Mouse (Mus musculus) adrenal gland (tissue): ENCODE measurements around the gene Atp8b3.

Experiments
- intact Hi-C: fragments of 180-260 bp; cut with DNase I; formaldehyde crosslinking; loops from one replicate; pipeline ENCODE4 v1.15.1; 2025

Gene Atp8b3

DNA sequence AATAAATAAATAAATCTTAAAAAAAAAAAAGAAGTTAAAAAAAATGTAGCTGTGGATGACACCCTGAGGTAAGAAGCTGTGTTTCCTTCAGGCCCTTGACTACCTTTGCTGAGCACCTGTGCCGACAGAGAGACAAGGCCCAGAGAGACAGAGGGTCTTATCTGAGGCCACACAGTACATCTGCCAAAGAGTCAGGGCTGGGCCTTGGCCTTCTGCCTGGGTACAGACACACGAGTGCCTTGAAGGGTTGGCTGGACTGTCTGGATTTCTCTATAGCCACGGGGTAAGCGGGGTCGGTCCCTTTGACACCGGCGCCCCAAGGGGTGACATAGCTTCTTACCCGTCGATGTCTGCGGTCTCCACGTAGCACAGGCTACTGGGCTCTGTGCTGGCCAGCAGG is 6.1 kb downstream of the Atp8b3 start:
- intact Hi-C loops, result no loop called here

DNA sequence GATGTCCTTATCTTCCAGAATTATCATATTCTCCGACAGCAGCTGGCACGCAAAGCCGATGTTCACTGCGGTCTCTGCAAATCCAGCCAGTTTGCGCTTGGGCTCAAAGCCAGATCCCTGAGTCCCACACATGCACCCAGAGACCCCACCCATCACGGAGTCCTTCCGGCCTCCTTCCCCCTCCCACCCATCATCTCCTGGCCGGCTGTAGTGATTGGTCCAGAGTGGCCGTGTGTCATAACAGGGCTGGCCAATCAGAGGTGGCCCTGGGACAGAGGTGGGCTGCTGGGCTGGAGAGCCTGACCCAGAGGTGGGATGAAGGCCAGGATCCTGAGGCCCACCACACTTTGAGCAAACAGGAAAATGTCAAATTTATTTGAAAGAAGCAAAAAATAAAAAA is 12.8 kb downstream of the Atp8b3 start:
- intact Hi-C loops, result no loop called here

DNA sequence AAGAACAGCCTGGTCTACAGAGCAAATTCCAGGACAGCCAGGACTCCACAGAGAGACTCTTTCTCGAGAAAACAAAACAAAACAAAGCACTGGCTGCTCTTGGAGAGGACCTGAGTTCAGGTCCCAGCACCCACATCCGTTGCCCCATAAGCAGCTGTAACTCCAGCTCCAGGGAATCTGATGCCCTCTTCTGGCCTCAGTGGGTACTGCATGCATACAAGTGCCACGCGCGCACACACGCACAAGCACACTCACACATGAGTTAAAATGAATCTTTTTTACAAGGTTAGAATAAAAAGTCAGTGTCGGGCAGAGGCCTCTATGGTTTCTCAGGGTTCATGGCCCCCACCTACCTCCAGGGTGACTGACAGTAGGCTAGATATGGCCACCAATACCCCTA is 15.6 kb downstream of the Atp8b3 start:
- intact Hi-C loops, result no loop called here

DNA sequence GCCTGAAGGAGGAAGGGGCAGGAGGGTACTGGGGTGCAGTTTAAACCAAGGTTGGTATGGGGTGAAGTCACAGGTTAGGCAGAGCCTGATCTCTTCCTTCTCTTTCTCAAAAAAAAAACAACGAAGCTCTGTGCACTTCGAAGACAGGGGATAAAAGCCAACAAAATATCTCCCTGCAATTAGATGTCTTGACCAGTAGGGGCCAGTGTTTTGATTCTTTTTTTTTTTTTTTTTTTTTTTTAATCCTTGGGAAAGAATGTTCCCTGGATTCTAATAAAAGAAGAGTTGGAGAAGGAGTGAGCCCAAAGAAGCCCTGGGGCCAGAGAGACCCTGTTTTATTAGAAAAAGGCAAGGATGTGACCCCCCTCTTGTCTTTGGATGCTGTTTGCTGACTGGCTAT is 19.6 kb downstream of the Atp8b3 start:
- intact Hi-C loops, result no loop called here

DNA sequence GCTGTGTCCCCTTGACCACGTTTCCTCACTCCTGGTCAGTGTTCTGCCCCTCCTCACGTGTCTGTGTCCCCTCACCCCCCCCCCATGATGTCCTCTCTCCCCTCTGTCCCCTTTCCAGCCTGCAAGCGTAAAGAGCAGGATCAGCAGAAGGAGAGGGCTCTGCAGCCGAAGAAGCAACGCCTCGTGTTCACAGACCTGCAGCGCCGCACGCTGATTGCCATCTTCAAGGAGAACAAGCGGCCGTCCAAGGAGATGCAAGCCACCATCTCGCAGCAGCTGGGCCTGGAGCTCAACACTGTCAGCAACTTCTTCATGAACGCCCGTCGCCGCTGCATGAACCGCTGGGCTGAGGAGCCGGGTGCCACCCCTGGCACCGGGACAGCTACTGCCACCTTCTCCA is 25.2 kb downstream of the Atp8b3 start:
- intact Hi-C loops, result no loop called here

DNA sequence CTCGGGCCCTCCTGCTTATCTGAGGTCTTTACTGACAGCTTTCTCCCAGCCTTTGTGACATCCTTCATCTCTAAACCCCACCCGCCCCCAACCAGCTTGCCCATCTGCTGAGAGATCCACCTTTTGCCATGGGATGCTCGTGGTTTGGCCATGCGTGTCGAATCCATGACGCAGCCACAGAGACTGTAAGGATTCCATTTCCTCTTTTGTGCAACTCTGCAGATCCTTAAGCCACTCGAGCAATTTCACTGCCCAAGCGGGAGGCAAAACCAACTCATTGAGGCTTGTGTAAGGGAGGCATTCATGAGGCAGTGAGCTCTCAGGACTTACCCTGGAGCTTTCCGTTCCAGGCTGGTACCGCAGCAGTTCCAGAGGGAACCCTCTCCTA is 28.7 kb downstream of the Atp8b3 start:
- intact Hi-C loops, result no loop called here

DNA sequence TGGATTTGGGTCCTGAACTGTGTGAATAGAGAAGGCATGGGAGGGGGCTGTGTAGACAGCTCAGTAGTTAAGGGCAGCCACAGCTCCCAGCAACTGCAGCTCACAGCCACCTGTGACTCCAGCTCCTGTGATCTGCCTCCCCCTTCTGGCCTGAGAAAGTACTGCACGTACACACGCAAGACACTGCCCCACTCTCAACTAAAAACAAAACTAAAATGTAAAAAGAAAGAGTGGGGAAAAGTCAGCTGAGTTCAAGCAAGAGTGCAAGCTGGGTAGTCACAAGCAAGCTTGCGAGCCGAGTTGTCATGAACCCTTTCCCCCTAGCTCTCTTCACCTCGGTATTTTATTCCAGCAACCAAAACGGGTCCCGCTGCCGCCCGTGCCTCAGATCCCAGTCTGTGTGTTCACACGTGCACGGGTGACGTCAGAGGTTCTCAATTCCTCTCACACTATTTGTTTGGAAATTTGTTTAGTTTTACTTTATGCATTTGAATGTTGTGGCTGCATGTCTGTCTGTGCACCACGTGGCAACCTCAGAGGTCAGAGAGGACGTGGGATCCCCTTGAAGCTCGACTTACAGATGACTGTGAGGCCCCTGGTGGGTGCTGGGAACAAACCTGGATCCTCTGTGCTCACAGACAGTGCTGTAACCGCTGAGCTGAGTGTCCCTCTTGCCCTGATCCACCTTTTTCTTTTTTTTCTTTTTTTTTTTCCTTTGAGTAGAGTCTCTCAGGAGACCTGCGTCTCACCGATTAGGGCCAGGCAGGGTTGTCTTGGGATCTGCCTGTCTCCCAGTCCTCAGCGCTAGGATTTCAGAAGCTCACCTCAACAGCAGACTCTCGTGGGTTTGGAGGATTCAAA is 29.3 kb downstream of the Atp8b3 start:
- intact Hi-C loops, result loop anchor here (2.0 to 5.0 kb wide), 3 partner anchors 48 to 132 kb away; no protein-coding TSS in a partner anchor

DNA sequence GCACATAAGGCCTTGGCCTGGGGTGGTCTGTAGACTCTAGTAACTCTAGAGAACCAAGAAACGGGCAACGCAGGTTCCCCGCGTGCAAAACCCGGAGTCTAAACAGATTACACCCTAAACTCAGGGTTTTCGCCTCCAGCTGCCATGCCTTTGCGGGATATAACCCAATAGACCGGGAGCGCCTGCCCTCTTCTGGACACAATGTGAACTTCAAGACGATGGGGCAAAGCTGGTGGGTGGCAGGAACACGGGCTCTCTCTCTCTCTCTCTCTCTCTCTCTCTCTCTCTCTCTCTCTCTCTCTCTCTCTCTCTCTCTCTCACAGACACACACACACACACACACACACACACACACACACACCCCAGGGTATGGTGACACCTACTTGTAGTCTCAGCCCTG is 32.7 kb downstream of the Atp8b3 start:
- intact Hi-C loops, result loop anchor here (5.0 kb wide), 2 partner anchors 51 to 129 kb away; no protein-coding TSS in a partner anchor

DNA sequence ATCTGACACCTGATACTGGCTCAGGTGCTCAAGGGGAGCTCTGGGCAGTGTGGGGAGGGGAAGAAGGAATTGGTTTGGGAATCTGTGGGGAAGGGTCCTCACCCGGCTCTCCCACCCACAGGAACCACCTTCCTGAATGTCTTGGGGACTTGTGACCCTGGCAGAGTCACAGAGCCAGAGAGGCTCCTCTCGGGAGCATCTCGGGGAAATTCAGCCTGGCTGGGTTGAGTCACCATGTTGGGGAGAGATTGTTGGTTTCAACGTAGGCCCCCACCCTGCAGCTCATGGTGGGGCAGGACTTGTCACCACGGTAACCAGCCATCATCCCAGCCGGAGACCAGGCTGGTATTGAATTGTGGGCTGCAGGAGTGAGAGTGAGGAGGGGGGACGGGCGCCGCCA is 34.2 kb downstream of the Atp8b3 start:
- intact Hi-C loops, result loop anchor here (5.0 kb wide), 2 partner anchors 53 to 127 kb away; no protein-coding TSS in a partner anchor

DNA sequence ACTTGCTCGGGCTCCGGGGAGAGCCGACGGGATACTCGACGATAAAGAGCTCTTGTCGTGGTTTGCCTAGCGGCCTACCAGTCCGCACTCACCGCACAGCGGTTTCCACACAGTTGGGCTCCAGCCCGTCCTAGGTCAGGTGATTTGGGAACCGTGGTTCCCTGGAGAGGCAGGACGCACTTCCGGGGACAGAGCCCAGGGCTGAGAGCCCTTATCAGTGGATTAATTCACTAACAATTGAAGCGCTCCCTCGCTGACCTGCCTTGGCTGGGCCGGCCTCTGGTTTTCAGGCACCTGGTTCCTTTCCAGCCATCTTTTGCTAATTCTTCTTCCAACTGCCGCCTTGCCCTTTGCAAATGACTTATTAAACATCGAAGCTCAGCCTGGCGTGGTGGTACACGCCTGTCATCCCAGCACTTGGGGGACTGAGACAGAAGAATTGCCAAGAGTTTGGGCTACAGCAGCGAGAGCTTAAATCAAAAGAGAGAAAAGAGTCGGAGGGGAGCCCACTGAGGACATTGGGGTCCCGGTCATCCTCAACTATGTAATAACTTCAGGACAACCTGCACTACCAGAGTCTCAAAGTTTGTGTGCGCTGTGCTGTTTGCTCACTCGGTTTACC is 35.2 kb downstream of the Atp8b3 start:
- intact Hi-C loops, result no loop called here

DNA sequence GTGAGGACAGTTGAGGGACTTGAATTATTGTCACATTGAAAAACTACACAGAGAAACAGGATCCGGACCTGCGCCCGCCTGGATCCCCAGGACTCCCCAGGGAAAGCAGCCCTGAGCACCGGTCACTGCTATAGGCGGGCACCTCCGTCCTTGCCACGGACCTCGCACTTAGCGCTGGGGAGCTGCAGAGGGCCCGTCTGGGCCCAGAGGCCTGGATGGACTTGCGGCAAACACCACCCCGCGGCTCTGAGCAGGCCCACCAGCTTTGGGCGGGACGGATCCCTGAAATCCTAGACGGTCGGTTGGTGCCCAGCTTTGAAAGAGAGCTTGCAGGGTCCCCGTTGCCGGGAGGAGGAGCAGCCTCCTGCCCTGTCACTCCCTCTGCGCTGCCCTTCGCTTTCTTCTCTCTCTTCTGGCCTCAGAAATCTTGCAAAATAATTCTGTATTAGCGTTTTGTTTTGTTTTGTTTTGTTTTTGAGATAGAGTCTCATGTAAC is 36.1 kb downstream of the Atp8b3 start:
- intact Hi-C loops, result no loop called here

DNA sequence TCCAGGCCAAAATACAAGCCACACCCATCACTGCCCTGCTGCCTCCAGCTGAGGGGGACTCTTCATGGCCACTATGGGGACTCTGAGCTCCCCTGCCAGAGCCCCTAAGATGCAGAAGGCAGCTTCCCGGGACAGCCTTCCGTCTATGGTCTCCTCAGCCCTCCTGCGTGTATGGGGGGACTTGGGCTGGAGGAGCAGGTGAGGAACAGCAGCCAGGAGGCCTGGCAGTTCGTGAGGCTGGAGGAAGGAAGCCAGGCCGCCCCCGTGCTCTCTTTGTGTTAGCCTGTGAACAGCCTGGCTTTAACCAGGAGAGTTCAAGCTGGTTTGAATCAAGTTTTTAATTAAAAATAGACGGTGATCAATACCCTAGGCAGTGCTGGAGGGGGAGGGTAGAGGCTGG is 36.6 kb downstream of the Atp8b3 start:
- intact Hi-C loops, result no loop called here

DNA sequence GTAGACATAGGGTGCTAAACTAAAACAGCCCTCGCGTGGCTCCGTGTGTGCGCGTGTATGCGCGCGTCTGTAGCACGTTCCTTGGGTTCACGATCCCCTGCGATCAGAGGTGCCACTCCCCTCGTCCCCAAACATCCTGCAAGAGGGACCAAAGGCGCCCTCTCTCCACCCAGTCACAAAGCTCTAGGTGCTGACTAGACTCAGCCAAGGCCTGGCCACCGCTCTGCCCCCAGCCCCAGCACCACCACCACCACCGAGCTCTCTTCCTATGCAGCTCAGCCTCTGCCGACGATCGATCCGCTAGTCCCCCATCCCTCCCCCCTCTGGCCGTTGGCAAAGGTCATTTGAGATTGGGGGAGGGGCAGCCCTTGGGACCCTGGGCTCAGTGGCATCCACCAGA is 42.5 kb downstream of the Atp8b3 start:
- intact Hi-C loops, result no loop called here

DNA sequence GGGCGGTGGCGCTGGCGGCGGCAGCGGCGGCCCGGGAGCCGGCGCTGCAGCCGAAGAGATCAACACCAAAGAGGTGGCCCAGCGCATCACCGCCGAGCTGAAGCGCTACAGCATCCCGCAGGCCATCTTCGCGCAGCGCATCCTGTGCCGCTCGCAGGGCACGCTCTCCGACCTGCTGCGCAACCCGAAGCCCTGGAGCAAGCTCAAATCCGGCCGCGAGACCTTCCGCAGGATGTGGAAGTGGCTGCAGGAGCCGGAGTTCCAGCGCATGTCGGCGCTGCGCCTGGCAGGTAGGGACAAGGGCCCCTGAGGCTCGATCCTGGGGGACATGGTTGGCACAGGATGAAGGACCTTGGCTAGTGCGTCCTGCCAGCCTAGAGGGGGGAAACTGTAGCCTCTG is 43.0 kb downstream of the Atp8b3 start:
- intact Hi-C loops, result no loop called here

DNA sequence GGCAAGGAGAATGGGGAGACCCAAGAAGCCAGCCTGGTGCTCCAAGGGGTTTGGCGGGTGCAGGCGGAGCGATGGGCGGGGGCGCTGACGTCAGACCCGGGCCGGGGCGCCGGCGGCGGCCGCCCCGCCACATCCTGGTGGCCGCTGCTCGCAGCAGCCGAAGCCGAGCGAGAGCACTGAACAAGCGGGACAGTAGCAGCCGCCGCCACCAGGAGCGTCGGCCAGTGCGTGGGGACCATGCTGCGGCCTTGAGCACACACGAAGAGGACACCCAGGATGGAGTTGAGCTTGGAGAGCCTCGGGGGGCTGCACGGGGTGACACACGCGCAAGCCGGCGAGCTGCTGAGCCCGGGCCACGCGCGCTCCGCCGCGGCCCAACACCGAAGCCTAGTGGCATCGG is 44.2 kb downstream of the Atp8b3 start, which contains the start of gene Onecut3:
Gene Onecut3, plus strand, starts transcription at position 104 of the 400 bp plus-strand sequence.
- intact Hi-C loops, result no loop called here

DNA sequence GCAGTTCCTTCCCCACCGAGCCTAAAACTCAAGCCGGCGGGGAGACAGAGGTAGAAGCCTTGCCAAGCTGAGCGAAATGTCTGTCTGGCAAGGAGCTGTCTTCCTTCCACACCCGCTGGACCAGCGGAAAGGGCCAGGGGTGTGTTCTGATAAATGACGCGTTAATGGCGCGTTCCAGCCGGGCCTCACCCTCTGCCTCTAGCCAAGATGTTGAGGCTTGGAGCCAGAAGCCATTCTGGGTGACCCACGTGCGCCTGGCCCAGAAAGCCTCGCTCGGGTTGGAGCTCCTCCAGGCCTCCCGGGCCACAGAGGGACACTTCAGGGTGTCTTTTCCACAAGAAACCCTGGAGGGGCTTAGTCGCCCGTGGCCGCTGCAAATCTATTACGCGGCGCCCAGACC is 48.9 kb downstream of the Atp8b3 start:
- intact Hi-C loops, result no loop called here

DNA sequence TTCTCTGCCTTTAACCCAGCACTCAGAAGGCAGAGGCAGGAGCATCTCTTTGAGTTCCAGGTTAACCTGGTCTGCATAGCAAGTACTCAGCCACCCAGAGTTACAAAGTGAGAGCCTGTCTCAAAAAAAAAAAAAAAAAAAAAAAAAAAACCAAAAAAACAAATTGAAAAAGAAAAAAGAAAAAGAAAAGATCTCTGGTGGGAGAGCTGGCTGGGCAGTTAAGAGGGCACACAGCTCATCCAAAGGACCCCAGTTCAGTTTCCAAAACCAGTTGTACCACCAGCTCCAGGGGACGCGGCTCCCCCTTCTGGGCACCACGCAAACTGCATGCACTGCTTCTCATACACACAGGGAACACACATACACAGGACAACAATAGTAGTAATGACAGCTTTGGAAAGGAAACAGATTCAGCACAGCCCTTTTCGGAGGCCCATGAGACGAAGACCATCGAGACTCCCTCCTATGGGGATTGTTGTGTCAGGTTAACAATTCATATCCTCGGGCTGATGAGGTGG is 52.0 kb downstream of the Atp8b3 start:
- intact Hi-C loops, result no loop called here

DNA sequence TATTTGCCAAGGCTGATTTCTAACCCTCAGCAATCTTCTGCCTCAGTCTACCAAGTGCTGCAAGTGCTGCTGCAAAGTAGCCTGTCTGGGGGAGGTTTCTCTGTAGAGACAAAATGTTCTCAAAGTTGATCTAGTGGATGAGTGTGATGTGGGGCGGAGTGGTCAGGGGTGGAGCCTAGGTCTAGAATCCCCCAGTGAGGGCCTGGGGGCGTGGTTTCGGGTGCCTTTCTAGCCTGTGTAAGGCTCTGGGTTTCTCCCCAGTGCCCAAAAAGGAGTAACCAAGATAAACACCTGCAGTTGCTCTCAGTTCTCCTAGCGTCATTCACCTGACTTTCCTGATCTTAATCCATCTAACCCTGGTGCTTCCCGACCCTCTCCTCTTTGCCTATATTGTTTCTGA is 57.9 kb downstream of the Atp8b3 start:
- intact Hi-C loops, result no loop called here

DNA sequence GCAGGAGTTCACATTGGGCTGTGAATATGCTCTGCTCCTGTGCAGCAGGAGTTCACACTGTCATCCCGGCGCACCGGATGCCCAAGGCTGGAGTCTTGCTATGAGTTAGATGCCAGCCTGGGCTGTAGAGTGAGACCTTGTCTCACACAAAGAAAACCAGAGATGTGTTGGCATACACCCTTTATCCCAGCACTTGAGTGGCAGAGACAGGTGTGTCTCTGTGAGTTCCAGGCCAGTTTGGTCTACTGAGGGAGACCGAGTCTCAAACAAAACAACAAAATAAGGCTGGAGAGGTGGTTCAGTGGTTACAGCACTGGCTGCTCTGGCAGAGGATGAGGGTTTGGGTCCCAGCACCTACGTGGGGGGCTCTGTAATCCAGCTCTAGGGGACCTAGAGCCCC is 60.4 kb downstream of the Atp8b3 start:
- intact Hi-C loops, result no loop called here

DNA sequence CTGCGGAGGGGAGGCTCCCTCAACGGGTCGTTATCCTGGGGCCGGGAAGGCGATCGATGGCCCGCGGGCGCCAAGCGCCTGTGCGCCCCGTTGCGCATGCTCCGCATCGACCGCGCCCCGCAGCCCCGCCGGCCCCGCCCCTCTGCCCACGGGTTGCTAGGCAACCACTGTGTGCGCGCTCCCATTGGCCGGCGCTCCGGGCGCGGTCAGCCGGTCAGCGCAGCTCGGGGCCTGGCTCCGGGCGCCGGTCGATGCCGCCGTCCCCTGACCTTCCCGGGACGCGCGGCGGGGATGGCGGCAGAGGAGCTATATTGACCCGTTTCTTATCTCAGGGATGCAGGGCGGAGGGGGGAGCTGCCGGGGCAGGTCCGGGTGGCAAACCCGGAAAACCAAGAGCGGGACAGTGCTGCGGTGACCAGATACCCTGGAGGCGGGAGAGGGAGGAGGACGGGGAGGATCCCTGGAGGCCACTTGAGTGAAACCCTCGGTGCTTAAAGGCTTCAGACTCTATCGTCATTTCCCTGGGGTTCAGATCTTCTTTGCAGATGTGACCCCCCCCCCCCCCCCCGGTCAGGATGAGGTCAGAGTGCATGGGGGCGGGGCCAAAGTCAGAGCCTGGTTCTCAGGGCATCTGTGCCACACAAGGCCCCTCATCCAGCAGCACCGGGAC is 63.5 kb downstream of the Atp8b3 start:
- intact Hi-C loops, result no loop called here
